Mouse (Mus musculus) spleen, adult 2 months (tissue): ENCODE measurements around the gene Sinhcaf.

Experiments
- CTCF ChIP-seq: fragments of 200-500 bp; IDR thresholded peaks from 2 replicates; pipeline ENCODE4 v1.5.1; 2011; ENCODE audit warnings: mild to moderate bottlenecking, inconsistent platforms; ENCODE audit not compliant: insufficient read depth, insufficient read length, insufficient replicate concordance; ENCODE audit errors: extremely low read depth
- POLR2A ChIP-seq: fragments of 200-500 bp; IDR thresholded peaks from 2 replicates; pipeline ENCODE4 v1.6.1; 2011; ENCODE audit warnings: low read depth, low read length, inconsistent platforms

GRCm38 (mm10) chr6:148902728-148903127 is 43.5 kb downstream of the Sinhcaf start:
- TF ChIP-seq CTCF (no peak), POLR2A (no peak)
